Mouse (Mus musculus) adrenal gland, adult 8-10 months (tissue): ENCODE measurements around the gene Abcc4. TPM values are rescaled to one million over a fixed set of nuclear protein-coding genes. Genes with fewer than 3 reads are reported as not detected.
"Not testable (repeated sequence)": the region's sequence is repeated elsewhere in the genome, so short reads cannot be mapped to it uniquely, and the experiment has no call there.

Experiments
- DNase-seq: peaks from one replicate; pipeline ENCODE4 v3.0.0; 2022
- total RNA-seq, 4 experiments: library from RNA; stranded (reverse); gene quantifications; 2 replicates each; pipeline ENCODE4 v1.2.4; 2022

Gene Abcc4
- total RNA-seq, 4 experiments from 2014 or later = 19.4 to 27.3 (median 22.7) TPM

GRCm38 (mm10) chr14:118572688-118573245 is 133.3 kb downstream of the Abcc4 start:
- no peak for DNase-seq

- DNase-seq = no peak
These were observed 136.4 kb downstream of the Abcc4 start for GRCm38 (mm10) chr14:118569586-118569985.

- DNase-seq = no peak
These were observed 137.8 kb downstream of the Abcc4 start for GRCm38 (mm10) chr14:118568116-118568673.

GRCm38 (mm10) chr14:118566809-118567208 is 139.2 kb downstream of the Abcc4 start:
- DNase-seq = no peak

GRCm38 (mm10) chr14:118566214-118566688 is 139.8 kb downstream of the Abcc4 start:
- peak; percentile 3 for DNase-seq

- no peak for DNase-seq
These were observed 140.3 kb downstream of the Abcc4 start for GRCm38 (mm10) chr14:118565696-118566095.

- DNase-seq = no peak
These were observed 142.4 kb downstream of the Abcc4 start for GRCm38 (mm10) chr14:118563570-118563969.

GRCm38 (mm10) chr14:118552901-118553475 is 153.0 kb downstream of the Abcc4 start:
- DNase-seq = no peak

GRCm38 (mm10) chr14:118552390-118552789 is 153.6 kb downstream of the Abcc4 start:
- no peak for DNase-seq

- peak; percentile 5 for DNase-seq
These were observed 154.2 kb downstream of the Abcc4 start for GRCm38 (mm10) chr14:118551725-118552285.

GRCm38 (mm10) chr14:118551061-118551724 is 154.8 kb downstream of the Abcc4 start:
- no peak for DNase-seq

GRCm38 (mm10) chr14:118544493-118544892 is 161.5 kb downstream of the Abcc4 start:
- DNase-seq = no peak

GRCm38 (mm10) chr14:118542947-118543346 is 163.1 kb downstream of the Abcc4 start:
- DNase-seq = no peak

GRCm38 (mm10) chr14:118531539-118531938 is 174.5 kb downstream of the Abcc4 start:
- no peak for DNase-seq

- no peak for DNase-seq
These were observed 191.6 kb downstream of the Abcc4 start for GRCm38 (mm10) chr14:118514280-118515031.

- DNase-seq = not testable (repeated sequence)
These were observed 194.3 kb downstream of the Abcc4 start for GRCm38 (mm10) chr14:118511715-118512114.

- no peak for DNase-seq
These were observed 195.2 kb downstream of the Abcc4 start for GRCm38 (mm10) chr14:118510793-118511192.

GRCm38 (mm10) chr14:118510216-118510615 is 195.8 kb downstream of the Abcc4 start:
- DNase-seq = no peak

- DNase-seq = no peak
These were observed 198.2 kb downstream of the Abcc4 start for GRCm38 (mm10) chr14:118507829-118508228.

- no peak for DNase-seq
These were observed 199.3 kb downstream of the Abcc4 start for GRCm38 (mm10) chr14:118506591-118507146.

GRCm38 (mm10) chr14:118496767-118497166 is 209.3 kb downstream of the Abcc4 start:
- DNase-seq = no peak

GRCm38 (mm10) chr14:118495458-118495857 is 210.6 kb downstream of the Abcc4 start:
- DNase-seq = no peak
